Mouse (Mus musculus) 3134 (cell line): Measurements from ENCODE around the gene Nyap2.
"Not testable (repeated sequence)": the region's sequence is repeated elsewhere in the genome, so short reads cannot be mapped to it uniquely, and the experiment has no call there.

Source experiments
- DNase-seq: peaks from one replicate; pipeline ENCODE4 v3.0.0-alpha.2; 2011; ENCODE audit warnings: low spot score; ENCODE audit not compliant: insufficient read length; ENCODE audit errors: extremely low read depth

The Nyap2 gene

DNA sequence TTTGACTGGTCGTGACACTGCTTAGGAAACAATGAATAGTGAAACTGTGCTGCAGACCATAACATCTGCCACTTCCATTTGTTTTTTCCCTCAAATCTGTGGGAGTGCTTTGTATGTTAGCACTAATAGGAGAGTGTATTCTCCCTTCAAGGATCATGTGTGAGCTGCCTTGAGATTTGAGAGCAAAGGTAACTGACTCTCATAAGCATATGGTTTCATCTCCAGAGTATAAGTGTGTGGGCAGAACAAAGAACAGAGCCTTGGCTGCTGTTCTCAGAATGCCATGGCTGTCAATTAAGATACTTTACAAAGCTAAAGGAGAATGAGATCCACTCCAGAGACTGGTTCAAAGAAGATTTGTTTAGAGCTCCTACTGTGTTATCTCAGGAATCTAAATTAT is 96.6 kb downstream of the Nyap2 start:
- DNase-seq, result no peak

DNA sequence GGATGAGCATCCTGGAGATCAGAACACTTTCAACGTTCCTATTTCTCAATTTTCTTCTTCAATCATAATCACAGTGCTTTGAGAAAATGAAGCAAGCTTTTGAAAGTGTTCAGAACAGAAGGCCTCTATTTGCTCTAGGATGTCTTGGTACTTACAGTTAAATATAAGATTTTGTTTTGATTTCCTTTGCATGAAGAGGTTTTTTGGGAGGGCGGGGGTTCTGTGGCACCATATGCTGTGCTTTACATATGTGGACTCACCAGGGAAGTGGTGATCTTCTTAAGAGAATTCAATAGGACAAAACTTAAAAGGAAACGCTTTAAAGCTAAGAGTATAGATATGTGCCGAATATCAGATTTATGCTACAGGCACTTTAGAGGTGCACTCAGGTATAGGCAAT is 103.0 kb downstream of the Nyap2 start:
- no peak for DNase-seq

DNA sequence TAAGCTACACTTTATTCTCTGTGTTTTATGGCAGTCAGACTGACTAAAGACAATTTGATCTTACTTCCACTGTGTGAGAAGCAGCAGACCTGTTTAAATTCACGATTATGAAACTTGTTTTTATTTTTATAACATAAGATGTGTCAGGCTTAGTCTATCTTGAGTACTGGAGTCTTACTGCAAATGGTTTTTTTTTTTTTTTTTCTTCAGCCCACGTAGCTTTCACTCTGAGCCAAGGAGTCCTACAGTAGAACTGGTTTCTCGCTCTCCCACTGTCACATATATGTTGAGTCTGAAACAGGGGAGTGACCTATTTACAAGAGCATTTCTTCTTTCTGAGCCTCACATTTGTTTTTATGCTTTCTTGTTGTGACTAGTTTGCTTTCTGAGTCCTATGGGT is 103.9 kb downstream of the Nyap2 start:
- no peak for DNase-seq

DNA sequence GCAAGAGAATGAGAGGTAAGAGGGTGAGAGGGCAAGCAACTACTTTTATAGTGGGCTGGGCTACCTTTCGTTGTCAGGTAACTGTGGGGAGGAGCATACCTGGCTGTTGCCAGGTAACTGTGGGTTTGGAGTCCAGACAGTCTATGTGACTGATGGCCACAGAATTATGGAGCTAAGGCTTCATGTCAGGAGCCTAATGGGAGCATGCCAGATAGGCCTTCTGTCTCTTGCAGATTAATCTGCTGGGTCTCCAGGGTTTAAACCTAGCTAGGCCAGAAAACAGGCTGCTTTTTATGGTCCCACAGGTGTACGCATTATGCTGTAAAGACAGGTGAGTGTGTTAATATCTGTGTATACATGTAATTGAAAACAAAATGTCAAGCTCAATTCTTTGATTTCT is 132.8 kb downstream of the Nyap2 start:
- DNase-seq, result no peak

DNA sequence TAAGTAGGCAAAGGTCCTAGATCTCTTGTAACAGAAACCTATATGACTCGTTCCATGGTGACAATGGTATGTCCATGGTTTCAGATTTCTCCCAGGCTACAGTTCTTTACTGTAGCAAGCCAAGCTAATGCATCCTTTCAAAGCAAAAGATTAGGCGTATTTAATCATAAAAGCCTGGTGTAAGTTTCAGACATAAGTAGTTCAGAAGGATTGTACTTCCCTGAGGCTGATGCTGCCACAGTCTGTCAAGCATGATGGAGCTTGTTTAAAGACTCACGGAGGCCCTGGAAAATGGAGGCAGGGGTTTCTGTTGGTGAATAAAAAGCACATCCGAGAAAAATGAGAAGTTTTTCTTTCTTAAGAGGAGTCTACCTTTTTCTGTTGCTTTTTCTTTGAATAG is 134.7 kb downstream of the Nyap2 start:
- DNase-seq, result no peak

DNA sequence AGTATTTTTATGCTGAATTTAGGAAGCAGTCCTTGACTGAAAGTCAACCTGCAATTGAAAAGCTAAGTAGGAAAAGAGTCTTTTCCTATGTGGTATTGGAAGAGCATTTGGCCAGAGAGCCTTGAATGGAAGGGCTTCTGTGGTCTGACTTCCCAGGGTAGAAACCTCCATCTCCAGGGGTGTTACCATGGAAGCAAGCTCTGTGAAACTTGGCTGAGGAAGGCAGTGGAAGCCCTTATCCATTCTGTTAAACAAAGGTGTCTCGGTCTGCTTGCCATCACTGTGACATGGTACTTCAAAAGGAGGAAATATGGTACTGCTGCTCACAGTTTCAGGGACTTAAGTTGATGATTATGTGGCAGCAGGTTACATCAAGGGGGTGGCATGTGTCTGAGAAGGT is 143.0 kb downstream of the Nyap2 start:
- no peak for DNase-seq

DNA sequence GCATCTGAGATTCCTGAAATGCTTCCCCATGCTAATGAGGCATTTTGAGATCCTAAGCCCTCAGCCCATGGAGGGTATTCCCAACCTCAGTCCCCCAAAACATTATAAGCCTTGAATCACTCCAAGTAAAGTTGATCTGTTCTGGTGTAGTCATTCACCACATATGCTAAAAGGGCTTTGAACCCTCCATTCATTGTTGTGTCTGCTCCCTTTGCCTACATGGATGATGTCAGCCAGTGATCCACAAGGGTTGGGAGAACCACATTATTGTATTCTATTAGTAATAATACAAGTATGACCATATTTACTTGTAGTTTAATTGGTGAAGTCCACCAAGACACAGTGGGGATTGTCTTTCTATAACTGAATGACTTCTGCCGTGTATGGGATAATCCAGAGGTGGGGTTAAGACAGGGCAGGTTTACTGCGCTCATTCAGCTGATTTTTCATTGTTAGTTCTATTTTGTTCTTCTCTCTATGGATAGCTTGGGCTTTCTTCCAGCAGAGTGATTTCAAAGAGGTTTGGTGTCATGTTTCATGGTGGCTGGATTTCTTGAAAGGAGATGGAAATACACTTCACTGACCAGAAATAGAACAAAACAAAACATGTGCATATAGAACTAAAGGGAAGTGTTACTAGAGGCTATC is 155.1 kb downstream of the Nyap2 start:
- no peak for DNase-seq

DNA sequence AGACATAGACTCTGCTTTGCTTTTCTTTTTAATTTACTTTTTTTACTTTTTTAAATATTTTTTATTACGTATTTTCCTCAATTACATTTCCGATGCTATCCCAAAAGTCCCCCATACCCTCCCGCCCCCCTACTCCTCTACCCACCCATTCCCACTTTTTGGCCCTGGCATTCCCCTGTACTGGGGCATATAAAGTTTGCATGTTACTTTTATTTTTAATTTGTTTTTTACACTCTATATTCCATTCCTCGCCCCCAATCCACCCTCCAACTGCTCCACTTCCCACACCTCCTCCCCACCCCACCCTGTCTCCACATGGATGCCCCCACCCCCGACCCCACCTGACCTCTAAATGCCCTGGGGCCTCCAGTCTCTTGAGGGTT is 155.6 kb downstream of the Nyap2 start:
- not testable (repeated sequence) for DNase-seq

DNA sequence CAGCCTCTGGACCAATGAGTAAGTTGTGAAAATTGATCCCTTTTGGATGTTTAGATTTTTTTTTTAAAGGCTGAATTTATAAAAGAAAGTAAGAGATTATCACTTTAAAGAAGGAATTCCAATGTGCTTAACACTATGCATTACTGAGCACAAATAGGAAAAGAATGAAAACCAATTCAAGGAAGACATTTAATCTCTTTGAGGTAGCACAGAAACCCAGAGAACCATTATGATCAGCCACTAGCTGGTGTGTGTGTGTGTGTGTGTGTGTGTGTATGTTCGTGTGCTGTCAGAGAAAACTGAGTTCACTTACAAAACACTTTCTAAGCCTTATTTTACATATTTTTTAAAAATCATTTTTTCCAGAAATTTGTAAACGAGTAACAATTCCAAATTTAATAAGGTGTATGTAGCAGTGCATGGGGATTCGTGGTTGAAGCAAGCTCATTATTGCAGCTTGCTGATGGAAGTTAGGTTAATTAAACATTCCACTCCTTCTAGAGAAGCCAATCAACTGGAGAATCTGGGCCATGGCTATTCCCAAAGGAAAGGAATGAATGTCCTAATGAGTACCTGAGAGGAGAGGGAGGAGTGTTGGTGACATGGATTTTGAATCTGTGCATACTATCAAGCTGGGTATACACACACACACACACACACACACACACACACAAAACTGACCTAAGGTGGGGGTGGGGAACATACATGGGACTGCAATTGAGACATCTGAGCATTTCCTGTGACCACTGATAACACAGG is 171.9 kb downstream of the Nyap2 start:
- no peak for DNase-seq

DNA sequence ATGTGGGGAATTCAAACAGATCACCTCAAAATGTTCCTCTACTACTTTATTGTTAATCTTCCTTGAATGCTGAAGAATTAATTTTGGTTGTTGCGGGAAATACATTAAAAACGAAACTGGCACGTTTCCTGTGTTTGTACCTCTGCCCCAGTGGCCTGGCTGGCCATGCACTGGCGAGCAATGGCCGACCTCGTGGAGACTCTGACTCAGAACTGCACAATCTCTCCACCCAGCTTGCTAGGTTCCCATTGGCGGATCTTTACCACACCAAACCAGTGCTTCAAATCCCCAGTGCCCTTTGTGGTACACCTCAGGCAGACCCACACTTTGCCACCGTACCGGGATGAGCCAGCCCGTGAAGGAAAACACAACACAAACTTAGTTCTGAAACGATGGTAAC is 173.3 kb downstream of the Nyap2 start:
- peak; percentile 64 for DNase-seq

DNA sequence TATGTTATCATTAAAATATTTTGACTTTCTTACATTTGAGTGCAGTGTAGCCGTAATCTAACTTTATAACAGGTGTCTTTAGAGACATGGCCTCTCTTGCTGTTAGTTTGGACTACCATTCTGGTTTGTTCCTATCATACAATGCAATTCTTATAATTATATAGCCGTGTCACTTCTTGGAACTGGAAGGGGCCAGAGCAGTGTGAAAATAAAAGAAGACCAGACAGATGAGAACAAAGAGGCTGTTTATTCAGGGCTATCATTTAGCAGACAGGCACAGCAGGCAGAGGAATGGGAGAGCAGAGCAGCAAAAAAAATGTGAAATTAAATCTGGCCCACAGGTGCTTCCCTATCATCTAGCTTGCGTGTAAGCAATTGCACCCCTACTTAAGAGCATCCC is 189.7 kb downstream of the Nyap2 start:
- DNase-seq, result no peak

DNA sequence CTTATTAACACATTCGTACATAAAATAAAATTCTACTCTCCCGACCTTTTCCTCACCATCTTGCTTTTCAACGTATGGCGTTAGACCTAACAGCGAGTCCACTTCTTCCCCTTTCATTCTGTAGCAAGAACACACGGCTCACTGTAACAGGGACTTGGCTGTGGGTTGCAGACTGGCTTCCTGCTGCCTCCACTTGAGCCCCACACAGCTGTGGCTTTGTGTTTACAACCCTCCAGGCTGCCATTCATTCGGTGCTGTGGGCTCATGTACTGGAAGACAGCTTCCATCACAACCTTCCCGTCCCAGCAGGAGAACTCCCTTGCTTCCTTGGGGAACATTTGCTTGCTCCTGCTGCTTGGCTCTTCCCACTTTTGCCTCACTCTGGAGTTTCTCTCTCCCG is 204.2 kb downstream of the Nyap2 start:
- no peak for DNase-seq

DNA sequence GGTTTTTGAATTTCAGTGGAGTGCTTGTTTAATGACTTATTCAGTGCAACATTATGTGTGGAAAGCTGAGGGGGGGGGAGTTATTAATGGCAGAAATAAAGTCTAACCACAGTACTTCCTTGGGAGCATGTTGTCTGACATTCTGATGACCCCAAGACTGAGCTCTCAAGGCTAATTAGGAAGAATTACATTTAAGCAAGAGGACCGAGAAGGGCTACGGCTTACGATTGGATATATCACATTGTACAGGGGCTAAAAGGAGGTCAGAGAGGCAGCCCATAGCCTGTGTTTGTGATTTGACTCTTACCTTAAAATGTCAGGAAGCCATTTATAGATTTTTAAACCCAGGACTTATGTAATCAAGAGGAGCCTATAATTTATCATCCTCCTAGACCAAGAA is 208.9 kb downstream of the Nyap2 start:
- no peak for DNase-seq

DNA sequence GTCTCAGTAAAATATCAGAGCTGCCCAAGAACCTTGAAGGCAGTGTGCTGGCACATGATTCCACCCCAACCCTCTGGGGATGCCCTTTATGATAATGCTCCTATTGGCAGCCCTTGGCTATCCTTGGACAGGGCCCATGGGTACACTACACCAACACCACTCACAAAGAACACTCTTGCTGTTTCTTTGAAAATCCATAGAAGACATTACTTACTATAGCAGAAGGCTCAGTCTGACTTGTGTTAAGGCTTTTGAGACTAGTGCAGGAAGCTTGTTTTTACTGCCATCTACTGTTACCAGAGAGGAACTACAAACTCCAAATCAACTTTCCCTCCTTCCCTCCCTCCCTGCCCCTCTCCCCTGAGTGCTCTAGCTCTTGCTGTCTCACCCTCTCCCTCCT is 210.3 kb downstream of the Nyap2 start:
- DNase-seq, result peak; percentile 17

DNA sequence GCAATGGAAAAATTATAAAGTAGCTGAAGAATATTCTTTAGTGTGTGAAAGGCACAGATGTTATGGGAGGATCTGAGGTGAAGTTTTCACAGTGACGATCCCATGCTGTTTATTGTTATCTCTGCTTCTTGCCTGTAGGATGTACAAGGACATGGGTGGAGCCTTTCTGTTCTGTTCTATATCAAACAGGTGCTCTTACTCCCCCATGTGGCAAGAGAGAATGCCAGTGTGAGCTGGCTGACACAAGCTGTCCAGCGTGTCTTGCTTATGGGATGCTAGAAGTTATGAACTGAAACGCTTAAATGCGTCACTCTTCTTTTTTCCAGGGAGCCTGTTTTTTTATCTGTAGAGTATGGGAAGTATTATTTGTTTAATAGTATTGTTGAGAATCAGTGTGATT is 224.0 kb downstream of the Nyap2 start:
- DNase-seq, result no peak

DNA sequence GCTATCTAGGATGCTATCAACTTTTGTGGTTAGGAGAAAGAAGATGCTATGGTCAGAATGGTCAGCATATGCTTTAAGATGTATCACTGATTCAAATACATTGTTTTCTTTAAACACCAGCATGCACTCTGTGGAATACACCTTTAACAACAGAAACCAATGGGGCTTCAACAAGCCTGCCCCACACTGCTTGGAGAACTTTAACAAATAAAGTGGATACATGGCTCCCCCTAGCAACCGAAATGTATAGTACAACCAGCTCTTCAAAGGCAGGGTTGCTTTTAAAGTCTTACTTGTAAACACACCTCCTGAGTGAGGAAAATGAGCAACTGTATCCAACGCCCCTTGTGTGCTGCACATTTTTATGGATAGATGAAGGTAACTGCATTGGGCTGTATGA is 224.9 kb downstream of the Nyap2 start:
- no peak for DNase-seq

DNA sequence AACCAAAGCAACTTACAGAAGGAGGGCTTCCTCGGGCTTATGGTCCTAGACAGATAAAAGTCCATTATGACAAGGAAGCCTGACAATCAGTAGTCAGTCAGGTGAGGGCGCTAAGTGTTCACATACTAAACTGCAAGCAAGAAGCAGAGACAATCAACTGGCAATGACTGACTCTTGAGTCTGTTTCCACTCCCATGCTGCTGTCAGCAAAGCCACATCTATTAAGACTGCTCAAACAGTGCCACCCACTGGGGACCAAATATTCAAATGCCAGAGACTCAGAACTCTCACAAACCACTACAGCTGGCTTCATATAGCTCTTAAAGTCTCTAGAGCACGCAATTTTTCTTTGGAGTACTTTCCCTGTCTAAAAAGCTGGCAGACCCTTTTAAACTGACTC is 226.6 kb downstream of the Nyap2 start:
- no peak for DNase-seq

DNA sequence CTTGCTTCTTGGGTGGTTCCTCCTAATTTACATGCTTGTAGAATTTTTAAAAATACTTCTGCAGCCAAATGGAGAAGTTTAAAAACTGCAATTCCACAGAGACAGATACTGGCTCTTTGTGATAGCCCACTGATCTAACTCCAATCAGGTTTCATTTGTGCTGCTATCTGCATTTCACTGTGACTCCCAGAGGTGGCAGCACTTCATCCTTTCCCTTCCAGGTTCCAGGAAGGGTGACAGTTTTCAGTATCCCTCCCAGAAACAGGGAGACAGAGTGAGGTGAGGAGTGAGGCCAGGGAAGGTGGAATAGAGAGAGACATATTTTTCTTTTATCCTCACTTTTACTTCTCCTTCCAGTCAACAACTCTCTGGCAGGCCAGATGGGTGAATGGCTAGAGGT is 230.7 kb downstream of the Nyap2 start:
- DNase-seq, result no peak

DNA sequence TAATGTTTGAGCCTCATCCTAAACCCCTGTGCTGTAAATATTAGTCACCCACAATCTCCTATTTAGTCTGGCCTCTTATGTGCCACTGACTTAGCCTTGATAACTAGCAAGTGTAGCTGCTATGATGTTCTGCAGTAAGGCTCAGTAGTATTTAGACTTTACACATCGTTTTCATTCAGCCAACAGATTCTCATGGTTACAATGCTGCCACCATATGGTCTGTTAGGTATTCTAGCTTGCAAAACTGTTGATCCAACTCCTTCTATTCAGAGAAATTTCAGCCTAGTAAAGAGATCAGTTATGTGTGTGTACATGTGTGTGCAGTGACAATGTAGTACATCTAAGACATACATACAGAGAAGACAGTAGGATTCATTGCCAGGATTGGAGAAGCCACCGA is 231.2 kb downstream of the Nyap2 start:
- no peak for DNase-seq

DNA sequence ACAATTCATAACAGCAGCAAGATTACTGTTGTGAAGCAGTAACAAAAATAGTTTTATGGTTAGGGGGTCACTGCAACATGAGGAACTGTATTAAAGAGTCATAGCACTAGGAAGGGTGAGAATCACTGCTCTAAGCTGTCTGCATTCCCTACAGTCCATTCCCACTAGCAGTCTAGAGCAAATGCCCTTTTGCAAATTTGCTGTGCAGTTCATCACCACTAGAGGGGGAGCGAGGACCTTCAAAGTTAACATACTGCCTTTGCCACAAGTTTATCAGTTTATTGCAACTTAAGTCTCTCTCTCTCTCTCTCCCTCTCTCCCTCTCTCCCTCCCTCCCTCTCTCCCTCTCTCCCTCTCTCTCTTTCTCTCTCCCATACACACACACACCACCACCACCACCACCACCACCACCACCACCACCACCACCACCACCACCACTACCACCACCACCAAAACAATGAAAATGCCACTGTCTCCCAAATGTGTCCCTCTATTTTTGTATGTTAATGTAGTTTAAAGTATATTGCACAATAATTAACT is 233.4 kb downstream of the Nyap2 start:
- peak; percentile 22 for DNase-seq

DNA sequence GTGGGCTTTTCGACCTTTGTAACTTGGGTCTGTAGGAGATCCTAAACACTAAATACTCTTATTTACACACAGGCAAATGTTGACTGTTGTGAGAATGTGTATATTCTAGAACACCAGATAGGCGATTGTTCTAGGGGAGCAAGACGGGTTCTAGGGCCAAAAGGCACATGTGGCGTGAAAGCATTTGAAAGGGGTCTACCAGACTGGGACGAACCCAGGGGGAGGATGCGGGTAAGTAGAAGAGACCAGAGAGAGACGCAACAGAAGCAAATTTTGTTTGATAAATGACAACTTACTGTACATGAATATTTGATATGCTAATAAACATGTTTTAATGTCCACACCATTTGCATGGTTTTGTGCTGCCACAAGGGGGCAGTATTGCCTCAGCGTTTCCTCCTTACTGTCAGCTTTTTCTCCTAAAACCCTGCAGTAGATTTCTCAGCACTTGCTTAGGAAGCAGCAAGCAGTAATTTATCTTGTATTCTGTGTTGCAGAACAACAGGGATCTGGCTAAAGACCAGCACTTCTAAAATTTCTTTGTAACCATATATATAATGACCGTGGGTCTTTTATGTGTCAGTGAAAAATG is 239.7 kb downstream of the Nyap2 start:
- peak; percentile 64 for DNase-seq

DNA sequence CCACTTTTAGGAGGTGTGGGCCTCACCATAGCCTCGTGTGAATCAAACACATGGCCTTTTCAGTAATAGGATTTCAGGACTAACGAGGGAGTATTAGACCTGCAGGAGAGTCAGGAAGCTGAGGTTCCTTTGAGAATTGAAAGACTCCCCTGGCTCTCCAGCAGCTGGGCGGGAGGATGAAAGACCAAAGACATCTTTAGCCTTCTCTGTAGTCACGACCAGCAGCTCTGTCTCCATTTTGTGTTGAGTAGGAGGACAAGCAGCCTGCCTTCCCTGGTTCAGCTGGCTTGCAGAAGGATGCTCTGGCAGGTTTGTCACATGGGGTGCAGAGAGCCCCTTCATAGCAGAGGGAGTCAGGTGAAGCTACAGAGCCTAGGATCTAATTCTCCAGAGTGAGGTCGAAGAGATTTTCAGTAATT is 240.3 kb downstream of the Nyap2 start:
- peak; percentile 6 for DNase-seq
